Mouse (Mus musculus) gastrocnemius, postnatal 10 days (tissue): Measurements from ENCODE around the gene Fars2. TPM values are rescaled to one million over a fixed set of nuclear protein-coding genes. Genes with fewer than 3 reads are reported as not detected.
"Not testable (repeated sequence)": the region's sequence is repeated elsewhere in the genome, so short reads cannot be mapped to it uniquely, and the experiment has no call there.

Source experiments
- DNase-seq: peaks from one replicate; pipeline ENCODE4 v3.0.0; 2021; ENCODE audit warnings: mixed read lengths
- total RNA-seq, 2 experiments: library from RNA; stranded (reverse); gene quantifications; 2 replicates each; pipeline ENCODE4 v1.2.3; 2021

The Fars2 gene
- total RNA-seq, 2 experiments from 2014 or later = 35.6 to 40.8 TPM

GRCm38 (mm10) chr13:36367712-36368491 lies 250.7 kb downstream of the Fars2 start:
- peak; percentile 22 for DNase-seq

GRCm38 (mm10) chr13:36368799-36369198 lies 251.6 kb downstream of the Fars2 start:
- no peak for DNase-seq

GRCm38 (mm10) chr13:36369400-36369799 lies 252.2 kb downstream of the Fars2 start:
- DNase-seq = no peak

- no peak for DNase-seq
These were observed 266.0 kb downstream of the Fars2 start for GRCm38 (mm10) chr13:36383236-36383635.

GRCm38 (mm10) chr13:36386074-36386473 lies 268.9 kb downstream of the Fars2 start:
- no peak for DNase-seq

GRCm38 (mm10) chr13:36391936-36392335 lies 274.7 kb downstream of the Fars2 start:
- DNase-seq = no peak

- no peak for DNase-seq
These were observed 275.5 kb downstream of the Fars2 start for GRCm38 (mm10) chr13:36392666-36393065.

GRCm38 (mm10) chr13:36401011-36401410 lies 283.8 kb downstream of the Fars2 start:
- no peak for DNase-seq

- no peak for DNase-seq
These were observed 296.1 kb downstream of the Fars2 start for GRCm38 (mm10) chr13:36413276-36413675.

- DNase-seq = no peak
These were observed 298.0 kb downstream of the Fars2 start for GRCm38 (mm10) chr13:36415176-36415575.

- DNase-seq = no peak
These were observed 299.3 kb downstream of the Fars2 start for GRCm38 (mm10) chr13:36416546-36416945.

GRCm38 (mm10) chr13:36419357-36419756 lies 302.1 kb downstream of the Fars2 start:
- no peak for DNase-seq

- DNase-seq = no peak
These were observed 305.2 kb downstream of the Fars2 start for GRCm38 (mm10) chr13:36422446-36422845.

- not testable (repeated sequence) for DNase-seq
These were observed 308.9 kb downstream of the Fars2 start for GRCm38 (mm10) chr13:36425824-36426705.

GRCm38 (mm10) chr13:36429500-36430189 lies 312.4 kb downstream of the Fars2 start:
- DNase-seq = no peak

- no peak for DNase-seq
These were observed 313.4 kb downstream of the Fars2 start for GRCm38 (mm10) chr13:36430420-36431114.

GRCm38 (mm10) chr13:36431974-36432518 lies 314.8 kb downstream of the Fars2 start:
- no peak for DNase-seq

GRCm38 (mm10) chr13:36444748-36445423 lies 327.7 kb downstream of the Fars2 start:
- peak; percentile 9 for DNase-seq

GRCm38 (mm10) chr13:36447947-36448346 lies 330.7 kb downstream of the Fars2 start:
- DNase-seq = peak; percentile 39

GRCm38 (mm10) chr13:36448565-36448964 lies 331.4 kb downstream of the Fars2 start:
- no peak for DNase-seq

- no peak for DNase-seq
These were observed 334.2 kb downstream of the Fars2 start for GRCm38 (mm10) chr13:36451437-36451836.
